Mouse (Mus musculus) ES-Bruce4 (cell line): ENCODE results near the gene Gatb. TPM values are rescaled to one million over a fixed set of nuclear protein-coding genes. Genes with fewer than 3 reads are reported as not detected.

Experiments
- H3K27ac ChIP-seq: 2 replicates; pipeline ENCODE4 v1.5.1; 2012; ENCODE audit warnings: low read length, inconsistent platforms; ENCODE audit not compliant: insufficient read depth
- H3K27me3 ChIP-seq: 2 replicates; pipeline ENCODE4 v1.6.1; 2012; ENCODE audit warnings: mild to moderate bottlenecking, low read length, inconsistent platforms; ENCODE audit not compliant: control insufficient read depth, poor library complexity, insufficient read depth, severe bottlenecking
- H3K36me3 ChIP-seq: 2 replicates; pipeline ENCODE4 v1.6.1; 2012; ENCODE audit warnings: inconsistent platforms, mild to moderate bottlenecking, low read length, moderate library complexity; ENCODE audit not compliant: control insufficient read depth, poor library complexity, insufficient read depth, severe bottlenecking
- H3K4me1 ChIP-seq: one replicate; pipeline ENCODE4 v1.8.1; 2011; ENCODE audit warnings: low read length; ENCODE audit not compliant: control insufficient read depth, insufficient read depth
- H3K4me3 ChIP-seq: 2 replicates; pipeline ENCODE4 v1.5.1; 2011; ENCODE audit warnings: low read depth, mild to moderate bottlenecking, low read length
- H3K9ac ChIP-seq: 2 replicates; pipeline ENCODE4 v1.6.1; 2012; ENCODE audit warnings: low read depth, mild to moderate bottlenecking, inconsistent platforms; ENCODE audit not compliant: poor library complexity, severe bottlenecking
- H3K9me3 ChIP-seq: replicated peaks from 2 replicates; pipeline ENCODE4 v1.6.1; 2012; ENCODE audit warnings: mild to moderate bottlenecking, low read length, inconsistent platforms; ENCODE audit not compliant: control insufficient read depth, poor library complexity, insufficient read depth, severe bottlenecking
- CTCF ChIP-seq: IDR thresholded peaks from one replicate; pipeline ENCODE4 v1.8.1; 2011; ENCODE audit warnings: low read depth, low read length
- EP300 ChIP-seq: IDR thresholded peaks from 2 replicates; pipeline ENCODE4 v1.6.1; 2011; ENCODE audit warnings: low read depth, low read length; ENCODE audit not compliant: insufficient read depth
- POLR2A ChIP-seq: IDR thresholded peaks from one replicate; pipeline ENCODE4 v1.8.1; 2011; ENCODE audit warnings: low read length; ENCODE audit not compliant: insufficient read depth
- polyA plus RNA-seq: library from polyadenylated mRNA; stranded (reverse); fragments of >200 nt; gene quantifications from 2 replicates; pipeline ENCODE4 v1.2.4, GENCODE M21; 2011; ENCODE audit warnings: low read depth; ENCODE audit not compliant: missing spikeins, insufficient read depth, insufficient read length

Gene Gatb
- polyA plus RNA-seq: 9.9 and 11.4 TPM in 2 replicates

- Histone ChIP-seq H3K27ac (no peak within 1 kb of the TSS), H3K4me1 (no peaks in the 10 kb centered on the region), H3K27me3 (no peaks in the 10 kb centered on the region), H3K4me3 (peak within 1 kb of the TSS; percentile 99), H3K9me3 (no peaks in the 10 kb centered on the region), H3K36me3 (no peaks in the 10 kb centered on the region), H3K9ac (peak within 1 kb of the TSS; percentile 80)
- peak; percentile 47 for TF ChIP-seq CTCF
- no peak for TF ChIP-seq EP300
Observed at GRCm38 (mm10) chr3:85573864-85574830, at the start of gene Gatb. TSS of gene Gatb (plus strand) at chr3:85574119.

DNA sequence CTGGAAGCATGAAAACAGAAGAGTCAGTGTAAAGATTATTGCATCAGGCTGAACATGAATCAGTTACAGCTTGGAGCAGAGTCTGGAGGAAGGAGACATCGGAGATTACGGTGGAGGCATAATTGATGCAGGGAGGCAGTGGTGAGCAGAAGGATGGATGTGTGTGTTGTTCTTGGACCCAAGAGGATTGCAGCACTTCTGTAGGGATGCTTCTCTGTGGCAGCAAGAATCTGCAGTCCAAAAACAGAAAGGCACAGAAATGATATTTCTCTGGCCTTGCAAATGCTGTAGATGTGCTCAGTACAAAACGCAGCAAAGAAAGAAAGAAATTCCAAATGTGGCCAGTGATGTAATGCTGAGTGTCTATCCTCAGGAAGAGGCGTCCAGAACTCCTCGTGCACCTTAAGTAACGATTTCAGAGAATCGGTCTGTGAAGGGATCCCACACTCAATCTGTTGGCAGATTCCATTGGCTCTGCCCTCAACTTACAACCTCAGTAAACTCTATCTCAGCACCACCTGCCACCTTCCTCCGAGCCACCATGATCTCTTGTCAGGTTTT lies 43.2 kb upstream of the Gatb start:
- no peak overlapping the region for H3K4me3 ChIP-seq
- no peaks in the 10 kb centered on the region for H3K9me3 ChIP-seq
- no peaks in the 10 kb centered on the region for H3K27me3 ChIP-seq
- TF ChIP-seq CTCF (no peak), EP300 (no peak), POLR2A (no peak)
- no peaks in the 10 kb centered on the region for H3K36me3 ChIP-seq
- H3K4me1 ChIP-seq: no peaks in the 10 kb centered on the region
- H3K27ac ChIP-seq: no peak overlapping the region
- no peak overlapping the region for H3K9ac ChIP-seq

DNA sequence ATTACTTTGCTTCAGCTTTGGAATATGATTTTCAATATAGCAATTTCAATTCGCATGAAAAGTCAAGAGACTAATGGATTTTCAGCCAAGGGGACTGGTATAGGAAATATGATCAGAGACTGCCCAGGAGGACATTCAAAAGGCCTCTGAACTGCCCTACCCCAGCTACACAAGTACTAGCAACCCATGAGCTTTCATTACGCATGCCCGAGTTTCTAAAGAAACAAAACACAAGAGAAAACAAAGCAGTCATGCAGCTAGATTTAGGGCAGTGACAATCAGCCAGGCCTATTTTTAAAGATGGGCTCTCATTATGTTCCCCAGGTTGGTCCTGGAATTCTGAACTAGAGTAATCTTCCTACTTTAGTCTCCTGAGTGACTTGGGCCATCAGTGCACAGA lies 41.5 kb upstream of the Gatb start:
- no peaks in the 10 kb centered on the region for H3K9me3 ChIP-seq
- no peak overlapping the region for H3K9ac ChIP-seq
- no peak overlapping the region for H3K4me3 ChIP-seq

GRCm38 (mm10) chr3:85535042-85535441 lies 38.9 kb upstream of the Gatb start:
- no peaks in the 10 kb centered on the region for H3K36me3 ChIP-seq
- H3K9ac ChIP-seq: no peak overlapping the region
- no peaks in the 10 kb centered on the region for H3K9me3 ChIP-seq
- H3K4me1 ChIP-seq: no peaks in the 10 kb centered on the region
- no peak overlapping the region for H3K27ac ChIP-seq
- TF ChIP-seq POLR2A (no peak), CTCF (no peak), EP300 (no peak)
- H3K27me3 ChIP-seq: no peaks in the 10 kb centered on the region
- no peak overlapping the region for H3K4me3 ChIP-seq

More for the DNA sequence above, 41.5 kb upstream of the Gatb start:
- Histone ChIP-seq H3K27me3 (no peaks in the 10 kb centered on the region), H3K4me1 (no peaks in the 10 kb centered on the region), H3K27ac (no peak overlapping the region), H3K36me3 (no peaks in the 10 kb centered on the region)
- TF ChIP-seq CTCF (no peak), POLR2A (no peak), EP300 (no peak)

GRCm38 (mm10) chr3:85535621-85536520 lies 38.0 kb upstream of the Gatb start:
- Histone ChIP-seq H3K27ac (no peak overlapping the region), H3K9me3 (no peaks in the 10 kb centered on the region), H3K4me1 (no peaks in the 10 kb centered on the region), H3K4me3 (no peak overlapping the region), H3K27me3 (no peaks in the 10 kb centered on the region), H3K36me3 (no peaks in the 10 kb centered on the region), H3K9ac (no peak overlapping the region)
- TF ChIP-seq EP300: no peak

GRCm38 (mm10) chr3:85542765-85543164 lies 31.2 kb upstream of the Gatb start:
- H3K36me3 ChIP-seq: no peaks in the 10 kb centered on the region

More at GRCm38 (mm10) chr3:85542765-85543164, 31.2 kb upstream of the Gatb start:
- Histone ChIP-seq H3K4me3 (no peak overlapping the region), H3K27ac (no peak overlapping the region), H3K9me3 (no peaks in the 10 kb centered on the region), H3K4me1 (no peaks in the 10 kb centered on the region), H3K27me3 (no peaks in the 10 kb centered on the region; the same call in 1 of the 2 replicates), H3K9ac (no peak overlapping the region)
- TF ChIP-seq CTCF (no peak), EP300 (no peak), POLR2A (no peak)
